Mouse (Mus musculus) left cerebral cortex, postnatal 14 days (tissue): ENCODE data around the gene Ufl1. TPM values are rescaled to one million over a fixed set of nuclear protein-coding genes. Genes with fewer than 3 reads are reported as not detected.
"Not testable (repeated sequence)": the region's sequence is repeated elsewhere in the genome, so short reads cannot be mapped to it uniquely, and the experiment has no call there.

Source experiments
- DNase-seq, 2 experiments: peaks; one replicate each; pipeline ENCODE4 v3.0.0; 2021 to 2022; ENCODE audit warnings: low spot score in 2 of 2, mixed read lengths in 1 of 2
- intact Hi-C: fragments of 180-260 bp; cut with DNase I; formaldehyde crosslinking; loops from one replicate; pipeline ENCODE4 v1.15.1; 2025
- long read RNA-seq, 2 experiments: library from polyadenylated mRNA; stranded (forward); transcript quantifications; one replicate each; pipeline ENCODE4 v2.0.0; 2021
- total RNA-seq, 2 experiments: library from RNA; stranded (reverse); gene quantifications; 2 replicates each; pipeline ENCODE4 v1.2.3; 2021

The Ufl1 gene
- total RNA-seq = 10 to 100 TPM; 26.9 to 29.7 TPM
- long read RNA-seq, experiment 1, full-length matches to known transcripts = 26 of 44 reads
- long read RNA-seq, experiment 1, partial matches to known transcripts = 4 of 44 reads
- long read RNA-seq, experiment 1, other reads (novel, unspliced or antisense) = 14 of 44 reads
- long read RNA-seq, experiment 2, full-length matches to known transcripts = 16 of 40 reads
- long read RNA-seq, experiment 2, partial matches to known transcripts = 8 of 40 reads
- long read RNA-seq, experiment 2, other reads (novel, unspliced or antisense) = 16 of 40 reads

- DNase-seq = peak; percentile 95 to 98
- intact Hi-C loops = loop anchor here (10.0 kb wide), 1 partner anchor 513 kb away; no protein-coding TSS in a partner anchor
These were observed at the start of gene Ufl1 for GRCm38 (mm10) chr4:25281671-25282038. Ufl1 (minus strand) TSS chr4:25281821.

DNA sequence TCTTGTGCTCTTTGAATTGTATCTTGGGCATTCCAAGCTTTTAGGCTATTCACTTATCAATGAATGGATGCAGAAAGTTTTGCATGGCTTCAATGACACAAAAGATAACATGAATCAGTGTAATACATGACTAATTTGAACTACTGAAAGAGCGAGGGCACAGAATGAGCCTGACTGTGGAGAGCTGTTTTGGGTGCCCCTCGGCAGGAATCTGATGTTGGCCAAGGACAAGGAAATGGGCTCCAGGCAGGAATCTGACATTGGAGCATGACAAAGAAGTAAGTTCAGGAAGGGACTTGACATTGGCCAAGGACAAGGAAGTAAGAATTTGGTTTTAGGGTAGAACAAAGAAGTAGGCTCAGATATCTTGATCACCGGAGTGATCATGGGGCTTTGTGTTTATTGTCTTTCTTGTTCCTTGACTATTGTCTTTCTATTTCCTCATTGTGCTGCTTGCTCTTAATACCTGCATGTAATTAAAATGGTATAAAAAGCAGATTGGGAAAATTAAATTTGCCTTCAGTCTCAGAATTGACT, 44.1 kb upstream of the Ufl1 start:
- DNase-seq = no peak
- intact Hi-C loops = no loop called here

GRCm38 (mm10) chr4:25322631-25323178, 41.1 kb upstream of the Ufl1 start:
- intact Hi-C loops = no loop called here
- DNase-seq = no peak

- DNase-seq = no peak
- intact Hi-C loops = no loop called here
These were observed 32.1 kb upstream of the Ufl1 start for GRCm38 (mm10) chr4:25313767-25314166.

- intact Hi-C loops = loop anchor here (10.0 kb wide), 1 partner anchor 510 kb away; no protein-coding TSS in a partner anchor
- DNase-seq = not testable (repeated sequence)
These were observed 3.4 kb upstream of the Ufl1 start for GRCm38 (mm10) chr4:25285002-25285401.

DNA sequence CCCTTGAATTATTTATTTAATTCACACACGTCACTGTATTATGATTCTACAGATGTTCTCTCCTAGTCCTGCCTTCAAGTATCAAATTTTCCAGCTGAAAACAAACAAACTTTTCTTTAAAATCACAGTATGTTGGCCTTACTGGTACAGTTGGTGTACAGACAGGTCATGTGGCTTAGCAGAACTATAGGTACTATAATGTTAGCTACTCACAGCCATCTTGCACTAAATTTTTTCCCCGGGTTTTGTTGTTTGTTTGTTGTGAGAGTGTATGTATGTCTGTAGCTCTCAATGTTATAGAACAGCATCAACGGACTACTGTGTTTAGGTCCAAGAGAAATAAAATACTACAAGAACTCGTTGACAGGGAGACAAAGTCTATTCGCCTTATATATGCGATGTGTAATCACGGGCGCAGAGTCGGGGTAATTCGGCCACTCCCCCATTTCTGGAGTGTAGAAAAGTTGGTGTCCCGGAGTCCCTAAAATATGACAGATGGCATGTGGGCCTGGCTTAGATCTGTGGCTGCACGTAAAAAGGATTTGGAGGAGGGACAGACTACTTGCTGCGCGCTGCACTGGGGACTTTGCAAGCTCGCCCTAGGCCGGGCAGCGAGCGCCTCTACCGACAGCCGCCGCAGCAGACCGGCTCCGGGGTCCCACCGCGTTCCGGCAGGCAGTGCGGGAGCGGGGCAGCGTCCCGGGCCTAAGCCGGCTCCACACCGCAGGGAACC, 517 bp downstream of the Ufl1 start:
- intact Hi-C loops = loop anchor here (10.0 kb wide), 1 partner anchor 514 kb away; no protein-coding TSS in a partner anchor
- peak in 1 of 2 experiments; percentile 67 for DNase-seq

GRCm38 (mm10) chr4:25272861-25273627, 8.6 kb downstream of the Ufl1 start:
- DNase-seq = no peak
- intact Hi-C loops = no loop called here

DNA sequence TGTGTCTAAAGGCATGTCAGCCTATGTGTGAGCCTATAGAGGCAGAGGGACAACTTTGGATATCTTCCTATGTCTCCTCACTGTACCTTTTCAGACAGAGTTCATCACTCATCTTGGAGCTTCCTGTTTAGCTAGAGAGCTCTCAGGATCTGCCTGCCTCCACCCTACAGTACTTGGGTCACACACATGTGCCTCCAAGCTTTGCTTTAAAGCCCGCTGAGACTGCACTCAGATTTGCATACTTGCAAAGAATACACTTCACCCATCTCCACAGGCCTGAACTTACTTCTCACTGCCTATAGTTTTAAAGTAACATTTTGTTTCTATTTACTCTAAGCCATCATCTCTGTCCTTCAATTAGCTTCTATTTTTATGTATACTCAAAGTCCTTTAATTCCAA, 9.7 kb downstream of the Ufl1 start:
- intact Hi-C loops = no loop called here

GRCm38 (mm10) chr4:25267144-25267543, 14.5 kb downstream of the Ufl1 start:
- intact Hi-C loops = no loop called here

More for the DNA sequence above, 9.7 kb downstream of the Ufl1 start:
- DNase-seq = no peak

DNA sequence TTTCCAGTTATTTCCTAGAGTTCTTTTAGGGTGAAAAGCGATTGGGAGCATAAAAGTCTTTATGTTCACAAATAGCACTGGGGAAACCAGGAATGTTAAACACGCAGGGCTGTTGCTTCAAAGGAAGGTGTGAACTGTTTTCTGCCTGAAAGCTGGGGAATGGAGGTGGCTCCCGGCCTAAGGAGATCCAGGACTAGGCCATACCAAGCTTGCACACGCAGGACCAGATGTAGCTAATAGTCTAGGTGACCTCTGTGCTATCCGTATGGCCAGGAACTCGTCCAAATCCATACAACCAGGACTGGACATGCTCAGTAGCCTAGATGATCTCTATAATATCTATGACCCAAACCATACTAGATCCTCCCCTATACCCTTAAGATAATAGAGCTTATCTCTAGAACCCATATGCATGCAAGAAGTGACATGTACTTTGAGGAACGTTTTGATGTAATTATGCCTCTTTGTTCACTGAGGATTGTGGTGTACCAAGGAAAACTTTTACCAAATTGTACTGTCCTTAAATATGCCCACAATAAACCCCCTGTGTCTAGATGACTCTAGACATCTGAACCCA, 23.7 kb downstream of the Ufl1 start:
- DNase-seq = no peak
- intact Hi-C loops = no loop called here

More at GRCm38 (mm10) chr4:25267144-25267543, 14.5 kb downstream of the Ufl1 start:
- DNase-seq = no peak

DNA sequence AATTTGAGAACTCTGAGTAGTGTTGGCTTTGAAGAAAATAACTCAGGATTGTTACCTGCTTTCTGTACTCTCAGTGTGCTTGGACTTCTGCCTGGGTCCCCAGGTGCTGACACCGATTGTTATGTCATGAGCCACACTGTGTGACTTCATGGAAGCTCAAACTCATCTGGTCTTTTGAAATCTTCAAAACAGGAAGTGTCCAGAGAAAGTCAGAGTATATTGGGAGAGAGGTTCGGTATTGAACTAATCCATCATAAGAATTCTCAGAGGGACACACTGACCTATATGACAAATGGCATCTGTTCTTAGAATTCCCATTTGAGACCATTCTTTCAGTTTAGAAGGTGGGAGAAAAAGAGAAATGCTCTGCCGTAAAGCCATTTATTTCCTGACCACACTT, 38.8 kb downstream of the Ufl1 start, which contains the start of gene Fhl5:
Gene Fhl5 (minus strand): TSS at position 101 of the 400 bp plus-strand sequence.
- no peak for DNase-seq
- intact Hi-C loops = no loop called here

GRCm38 (mm10) chr4:25235663-25236062, 46.0 kb downstream of the Ufl1 start:
- DNase-seq, intact Hi-C loops: not testable (repeated sequence)

- intact Hi-C loops, DNase-seq: not testable (repeated sequence)
These were observed 47.9 kb downstream of the Ufl1 start for GRCm38 (mm10) chr4:25233767-25234166.

DNA sequence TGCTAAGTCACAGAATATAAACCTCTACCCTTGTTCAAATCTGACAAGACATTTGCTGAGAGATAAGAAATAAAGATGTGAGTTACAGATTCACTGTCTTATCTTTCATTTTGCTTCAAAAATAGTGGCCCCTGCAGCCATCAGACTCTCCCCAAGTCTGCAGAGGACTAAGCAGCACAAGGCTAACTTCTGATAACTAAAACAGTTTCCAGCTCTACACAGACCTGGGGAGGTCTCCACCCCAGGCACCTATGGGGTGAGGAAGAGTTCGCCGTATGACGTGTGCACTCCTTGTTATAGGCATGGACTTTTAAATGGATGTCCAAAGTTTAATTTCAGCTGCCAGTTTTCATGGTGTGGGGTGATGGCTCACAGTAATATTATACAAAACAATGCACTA, 49.1 kb downstream of the Ufl1 start:
- intact Hi-C loops = no loop called here
- DNase-seq = no peak

GRCm38 (mm10) chr4:25227527-25227926, 54.1 kb downstream of the Ufl1 start:
- intact Hi-C loops = no loop called here
- no peak for DNase-seq

DNA sequence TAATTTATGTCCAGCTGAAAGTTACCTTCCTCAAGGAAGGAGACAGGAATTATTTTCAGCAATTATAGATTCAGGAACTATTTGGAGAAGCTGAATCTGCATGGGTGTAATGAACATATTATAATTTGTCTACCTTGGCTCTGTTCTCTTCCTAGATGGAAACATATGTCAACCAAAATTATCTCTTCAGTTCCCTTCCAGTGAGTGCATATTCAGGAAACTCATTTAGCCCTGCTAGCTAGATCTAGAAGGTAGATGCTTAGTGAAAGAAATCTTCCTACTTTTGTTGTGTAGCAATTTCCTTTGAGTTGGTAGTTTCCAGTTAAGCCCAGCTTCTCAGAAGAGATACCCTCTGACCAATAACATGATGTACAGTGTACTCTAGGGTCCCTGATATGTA, 59.7 kb downstream of the Ufl1 start:
- intact Hi-C loops = no loop called here
- DNase-seq = no peak

- no peak for DNase-seq
- intact Hi-C loops = no loop called here
These were observed 68.2 kb downstream of the Ufl1 start for GRCm38 (mm10) chr4:25213451-25213850.

DNA sequence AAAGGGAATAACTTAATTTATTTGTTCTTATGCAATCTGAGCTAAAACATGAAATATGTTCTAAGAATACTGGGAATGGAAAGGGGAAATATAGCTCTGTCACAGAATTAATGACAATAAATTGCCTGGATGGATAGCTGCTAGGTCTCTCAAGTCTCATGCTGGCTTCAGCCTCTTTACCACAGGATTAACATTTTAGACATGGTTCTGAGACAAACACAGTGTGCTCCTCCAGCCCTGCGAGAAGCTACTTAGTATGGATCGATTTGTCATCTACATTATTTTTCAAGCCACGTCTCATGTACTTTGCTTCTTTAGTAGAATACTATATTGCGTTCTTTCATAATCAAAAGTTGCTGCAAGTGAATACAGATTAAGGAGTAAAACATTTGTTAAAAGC, 75.5 kb downstream of the Ufl1 start:
- intact Hi-C loops = loop anchor here (10.0 kb wide), 1 partner anchor 1339 kb away; no protein-coding TSS in a partner anchor
- no peak for DNase-seq
